Mouse (Mus musculus) natural killer cell, adult 2 months (primary cell): ENCODE data around the gene Tmem107.

Experiments
- DNase-seq, 2 experiments: peaks; one replicate each; pipeline ENCODE4 v3.0.0; 2022; ENCODE audit warnings: low spot score in 2 of 2

Gene Tmem107

DNA sequence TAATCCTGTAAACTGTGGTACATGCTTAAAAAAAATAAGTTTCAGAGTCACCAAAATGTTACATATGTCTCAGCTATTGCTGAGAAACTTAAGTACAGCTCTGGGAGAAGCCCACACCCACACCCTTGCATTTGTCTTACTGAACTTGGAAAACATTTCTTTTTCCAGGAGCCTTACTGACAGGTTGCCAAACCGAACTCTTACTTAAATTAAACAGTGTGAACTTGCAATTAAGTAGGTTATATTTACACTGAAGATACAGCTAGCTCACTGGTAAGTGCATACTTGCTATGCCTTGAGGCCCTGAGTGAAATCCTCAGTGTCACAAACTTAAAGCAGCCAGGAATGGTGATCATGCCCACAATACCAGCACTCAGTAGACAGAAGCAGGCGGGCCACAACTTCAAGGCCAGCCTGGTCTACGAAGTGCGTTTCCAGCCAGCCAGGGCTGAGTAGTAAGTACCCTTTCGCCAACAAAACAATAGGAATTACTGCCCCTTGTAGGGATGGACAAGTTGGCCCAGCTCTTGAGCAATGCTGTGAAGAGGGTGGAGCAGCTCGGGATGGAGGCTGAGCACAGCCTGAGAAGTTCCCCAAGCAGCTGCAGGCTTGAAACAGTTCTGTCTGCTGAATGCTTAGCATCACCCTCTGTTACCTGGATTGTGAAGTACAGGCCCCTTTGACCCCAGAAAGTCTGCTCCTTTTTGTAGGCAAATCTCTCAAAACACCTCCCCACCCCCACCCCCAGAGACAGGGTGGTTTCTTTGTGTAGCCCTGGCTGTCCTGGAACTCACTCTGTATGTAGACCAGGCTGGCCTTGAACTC is 3.6 kb downstream of the Tmem107 start:
- DNase-seq, result no peak

DNA sequence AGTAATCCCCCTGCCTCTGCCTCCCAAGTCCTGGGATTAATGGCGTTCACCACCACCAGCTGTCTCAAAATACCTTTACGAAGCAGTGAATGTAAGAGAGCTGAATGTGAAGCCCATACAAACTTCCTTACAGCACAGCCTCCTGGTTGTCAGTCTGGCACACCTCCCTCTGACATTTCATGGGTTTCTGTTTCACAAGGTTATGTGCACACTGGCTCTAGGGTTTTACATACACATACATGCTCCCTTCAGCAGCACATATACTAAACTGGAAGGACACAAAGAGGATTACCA is 4.1 kb downstream of the Tmem107 start:
- no peak for DNase-seq

DNA sequence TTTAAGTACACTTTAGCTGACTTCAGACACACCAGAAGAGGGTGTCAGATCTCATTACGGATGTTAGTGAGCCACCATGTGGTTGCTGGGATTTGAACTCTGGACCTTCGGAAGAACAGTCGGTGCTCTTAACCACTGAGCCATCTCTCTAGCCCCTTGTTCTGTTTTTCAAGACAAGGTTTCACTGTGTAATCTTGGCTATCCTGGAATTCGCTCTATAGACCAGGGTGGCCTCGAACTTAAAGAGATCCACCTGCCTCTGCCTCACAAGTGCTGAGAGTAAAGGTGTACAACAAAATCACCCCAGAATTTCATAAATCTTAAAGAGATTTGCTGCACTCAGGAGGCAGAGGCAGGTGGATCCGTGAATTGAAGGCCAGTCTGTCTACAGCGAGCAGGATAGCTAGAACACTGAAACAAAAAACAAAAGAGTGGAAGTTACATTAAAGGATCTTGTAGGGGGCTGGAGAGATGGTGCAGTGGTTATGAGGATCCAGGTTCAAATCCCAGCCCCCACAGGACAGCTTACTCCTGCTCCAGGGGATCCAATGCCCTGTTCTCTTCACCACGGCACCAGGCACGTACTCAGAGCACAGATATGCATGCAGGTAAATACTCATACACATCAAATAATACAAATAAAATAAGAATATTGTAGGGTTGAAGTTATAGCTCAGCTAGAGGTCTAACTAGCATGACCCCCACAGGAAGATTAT is 5.3 kb downstream of the Tmem107 start:
- DNase-seq, result no peak

GRCm38 (mm10) chr11:69076572-69076971 is 6.0 kb downstream of the Tmem107 start:
- no peak for DNase-seq

- no peak for DNase-seq
Measured at GRCm38 (mm10) chr11:69077316-69077715, 6.7 kb downstream of the Tmem107 start.

DNA sequence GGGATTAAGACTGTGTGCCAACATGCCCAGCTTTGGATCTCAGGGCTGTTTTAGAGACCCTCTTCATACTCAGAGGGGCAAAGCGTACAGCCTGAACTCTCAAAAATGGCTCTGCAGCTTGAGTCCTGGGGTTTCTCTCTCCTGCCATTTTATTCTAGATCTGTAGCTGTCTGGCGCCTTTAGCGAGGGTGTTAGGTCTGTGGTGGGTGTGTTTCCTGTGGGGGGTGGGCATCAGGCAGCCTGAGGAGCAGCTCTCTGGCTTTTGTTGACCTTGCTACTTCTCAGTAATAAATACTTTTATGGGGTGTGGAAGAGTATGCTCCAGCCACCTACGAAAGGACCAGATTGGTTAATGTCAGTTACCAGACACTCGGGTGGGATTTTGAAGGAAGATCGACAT is 7.4 kb downstream of the Tmem107 start:
- peak; percentile 67 to 82 for DNase-seq

DNA sequence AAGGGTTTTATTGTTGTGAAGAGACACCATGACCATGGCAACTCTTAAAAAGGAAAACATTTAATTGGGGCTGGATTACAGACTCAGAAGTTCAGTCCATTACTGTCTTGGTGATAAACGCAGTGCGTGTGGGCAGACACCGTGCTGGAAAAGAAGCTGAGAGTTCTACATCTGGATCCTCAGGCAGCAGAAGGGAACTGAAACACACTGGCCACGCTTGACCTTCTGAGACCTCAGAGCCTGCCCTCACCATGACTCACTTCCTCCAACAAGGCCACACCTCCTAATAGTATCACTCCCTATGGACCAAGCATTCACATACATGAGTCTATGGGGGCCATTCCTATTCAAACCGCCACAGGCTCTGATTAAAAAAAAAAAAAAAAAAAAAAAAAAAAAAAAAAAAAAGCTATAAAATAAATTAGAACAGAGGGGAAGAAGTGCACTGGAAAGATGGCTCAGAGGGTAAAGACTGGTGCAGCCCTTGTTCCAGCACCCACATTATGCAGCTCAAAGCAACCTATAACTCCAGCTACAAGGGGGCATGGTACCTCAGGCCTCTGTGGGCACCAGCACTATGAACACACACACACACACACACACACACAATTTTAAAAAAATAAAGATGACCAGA is 8.3 kb downstream of the Tmem107 start:
- DNase-seq, result peak in 1 of 2 experiments; percentile 63

DNA sequence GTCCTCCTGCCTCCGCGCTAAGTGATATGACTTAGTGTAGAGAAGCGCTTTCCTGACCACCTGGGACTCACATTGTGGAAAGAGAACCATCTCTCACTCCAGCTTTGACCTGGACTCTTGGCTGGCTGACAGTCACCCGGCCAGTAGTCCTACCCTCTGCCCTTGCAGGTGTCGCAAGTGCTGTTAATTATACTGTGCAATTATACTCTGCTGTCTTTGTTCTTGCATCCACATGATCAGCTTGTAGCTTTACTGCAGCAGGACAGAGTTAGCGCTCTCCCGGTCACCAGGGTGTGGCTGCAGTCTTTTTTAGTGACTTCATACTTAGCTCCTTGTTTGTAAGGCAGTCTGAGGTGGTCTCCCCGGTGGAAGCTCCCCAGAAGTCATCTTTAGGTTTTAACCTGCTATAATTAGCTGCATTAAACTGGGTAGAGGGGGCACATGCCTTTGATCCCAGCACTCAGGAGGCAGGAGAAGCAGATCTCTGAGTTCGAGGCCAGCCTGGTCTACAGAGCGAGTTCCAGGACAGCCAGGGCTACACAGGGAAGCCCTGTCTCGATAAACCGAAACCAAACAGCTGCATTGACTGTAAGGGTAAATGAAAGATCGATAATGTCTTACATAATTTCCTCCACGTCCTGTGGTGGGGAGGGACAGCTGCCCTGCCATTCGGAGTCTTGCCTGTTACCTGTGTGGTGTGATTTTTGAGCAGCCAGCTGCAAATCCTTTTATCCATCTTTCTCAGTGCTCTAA is 9.7 kb downstream of the Tmem107 start:
- DNase-seq, result no peak

DNA sequence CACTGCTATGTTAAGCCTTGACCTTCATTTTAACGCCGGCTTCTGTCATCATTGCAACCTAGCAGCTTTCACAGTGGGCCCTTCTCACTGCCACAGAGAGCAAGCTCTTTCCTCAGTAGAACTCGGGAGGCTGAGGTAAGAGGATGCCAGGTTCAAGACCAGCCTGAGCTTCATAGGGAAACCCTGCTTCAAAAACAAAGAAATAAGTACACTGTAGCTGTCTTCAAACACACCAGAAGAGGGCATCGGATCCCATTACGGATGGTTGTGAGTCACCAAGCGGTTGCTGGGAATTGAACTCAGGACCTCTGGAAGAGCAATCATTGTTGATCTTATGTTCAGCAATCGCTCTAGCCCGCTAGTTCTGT is 10.2 kb downstream of the Tmem107 start:
- no peak for DNase-seq

DNA sequence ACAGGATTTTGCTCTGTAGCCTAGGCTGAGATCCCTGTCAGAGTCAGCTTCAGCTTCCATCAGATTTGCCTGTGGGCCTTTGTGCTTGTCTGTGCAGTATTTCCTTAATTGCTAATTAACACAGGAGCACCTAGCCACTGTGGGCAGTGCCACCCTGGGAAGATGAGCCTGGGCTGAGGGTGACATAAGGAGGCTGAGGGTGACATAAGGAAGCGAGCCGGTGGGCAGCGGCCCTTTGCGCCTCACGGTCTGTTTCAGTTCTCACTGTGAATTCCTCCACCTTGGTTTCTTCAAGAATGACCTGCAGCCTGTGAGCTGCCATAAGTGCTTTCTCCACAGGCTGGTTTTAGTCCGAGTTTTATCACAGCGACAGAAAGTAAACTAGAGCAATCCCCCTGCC is 11.0 kb downstream of the Tmem107 start:
- DNase-seq, result no peak

DNA sequence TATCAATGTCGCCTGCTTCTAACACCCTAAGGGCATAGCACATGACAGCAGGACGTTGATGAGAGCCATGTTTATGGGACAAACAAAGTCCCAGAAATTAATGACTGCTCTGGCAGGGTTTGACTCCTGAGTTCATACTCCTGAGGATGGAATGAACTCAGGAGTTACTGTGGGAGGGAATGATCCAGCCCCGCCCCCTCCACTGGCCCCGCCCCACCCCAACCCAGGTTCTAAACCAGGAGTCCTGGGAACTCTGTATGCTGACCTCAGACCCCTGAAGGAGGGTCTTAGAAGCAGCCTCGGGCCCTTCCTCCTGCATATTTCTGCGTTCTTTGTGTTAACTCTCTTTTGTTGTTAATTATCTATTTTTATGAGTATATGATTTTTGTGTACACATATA is 15.0 kb downstream of the Tmem107 start:
- no peak for DNase-seq

GRCm38 (mm10) chr11:69086390-69086789 is 15.8 kb downstream of the Tmem107 start:
- DNase-seq, result no peak

DNA sequence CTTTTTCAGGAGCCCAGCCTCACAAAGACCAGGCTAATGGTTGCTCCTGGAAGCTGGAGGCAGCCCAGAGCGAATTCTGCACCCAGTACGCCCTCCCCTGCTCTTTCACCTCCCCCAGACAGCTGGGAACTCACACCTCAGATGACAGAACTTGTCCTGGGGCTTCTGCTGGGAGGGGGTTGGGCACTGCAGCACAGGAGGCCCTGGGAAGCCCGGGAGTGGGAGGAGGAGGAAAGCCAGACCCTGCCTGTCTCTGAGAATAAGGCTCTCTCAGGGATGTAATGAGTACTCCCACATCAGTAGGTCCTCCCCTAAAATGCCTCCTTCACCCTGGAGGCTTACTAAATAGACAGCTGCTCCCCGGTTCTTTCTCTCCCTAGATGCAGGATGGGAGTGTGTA is 16.5 kb downstream of the Tmem107 start:
- no peak for DNase-seq

DNA sequence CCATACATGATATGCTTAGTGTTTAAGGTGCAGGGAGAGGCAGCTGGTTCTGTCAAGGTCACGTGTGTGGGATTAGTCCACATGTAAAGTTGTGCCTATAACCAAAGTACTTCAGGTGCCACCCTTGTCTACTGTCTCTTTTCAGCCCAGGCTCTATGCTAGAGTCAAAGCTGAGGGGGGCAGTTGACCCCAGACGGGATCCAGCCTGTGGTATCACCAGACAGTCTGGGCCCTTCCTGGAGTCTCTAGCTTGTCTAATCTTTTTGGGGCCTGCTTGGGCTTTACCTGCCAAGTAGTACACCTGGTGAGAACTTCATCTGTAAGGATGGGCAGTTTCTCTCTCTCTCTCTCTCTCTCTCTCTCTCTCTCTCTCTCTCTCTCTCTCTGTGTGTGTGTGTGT is 17.0 kb downstream of the Tmem107 start:
- DNase-seq, result no peak

DNA sequence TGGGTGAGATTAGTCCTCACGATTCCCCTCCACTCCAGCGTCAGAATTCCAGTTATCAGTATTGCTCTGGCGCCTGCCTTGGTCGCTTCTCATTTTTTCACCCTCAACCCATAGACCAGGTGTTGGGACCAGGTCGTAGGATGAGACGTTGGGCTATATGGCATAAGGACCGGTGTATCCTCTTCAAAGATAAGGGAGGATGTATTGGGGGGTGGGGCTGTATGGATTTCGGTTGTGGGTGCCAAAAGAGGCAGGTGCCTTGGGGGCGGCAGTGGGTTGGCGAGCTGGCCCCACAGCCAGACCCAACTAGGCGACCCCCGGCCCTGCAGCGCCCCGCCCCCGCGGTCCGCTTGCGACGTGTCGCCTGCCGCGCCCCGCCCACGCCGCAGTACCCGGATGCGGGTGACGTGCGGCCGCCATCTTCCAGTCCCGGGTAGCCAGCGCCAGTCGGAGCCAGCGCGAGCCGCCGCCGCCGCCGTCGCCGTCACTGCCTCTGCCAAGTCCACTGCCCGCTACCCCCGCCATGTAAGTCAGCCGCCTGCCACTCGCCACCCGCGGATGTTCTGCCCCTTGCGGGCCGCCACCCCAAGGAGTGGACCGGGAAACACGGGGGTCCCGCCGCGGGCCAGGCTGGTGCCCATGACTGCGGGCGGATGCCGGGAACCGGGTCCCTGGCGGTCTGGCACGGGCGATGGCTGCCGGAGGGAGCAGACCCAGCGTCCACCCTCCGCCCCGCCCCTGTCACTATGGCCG is 17.7 kb downstream of the Tmem107 start, which contains the start of gene Vamp2:
Gene Vamp2, plus strand, starts transcription at position 388 of the 753 bp plus-strand sequence.
- DNase-seq, result peak; percentile 90 to 91

- DNase-seq, result no peak
Measured at GRCm38 (mm10) chr11:69088856-69089615, 18.4 kb downstream of the Tmem107 start.

GRCm38 (mm10) chr11:69089616-69090290 is 19.1 kb downstream of the Tmem107 start:
- no peak for DNase-seq

DNA sequence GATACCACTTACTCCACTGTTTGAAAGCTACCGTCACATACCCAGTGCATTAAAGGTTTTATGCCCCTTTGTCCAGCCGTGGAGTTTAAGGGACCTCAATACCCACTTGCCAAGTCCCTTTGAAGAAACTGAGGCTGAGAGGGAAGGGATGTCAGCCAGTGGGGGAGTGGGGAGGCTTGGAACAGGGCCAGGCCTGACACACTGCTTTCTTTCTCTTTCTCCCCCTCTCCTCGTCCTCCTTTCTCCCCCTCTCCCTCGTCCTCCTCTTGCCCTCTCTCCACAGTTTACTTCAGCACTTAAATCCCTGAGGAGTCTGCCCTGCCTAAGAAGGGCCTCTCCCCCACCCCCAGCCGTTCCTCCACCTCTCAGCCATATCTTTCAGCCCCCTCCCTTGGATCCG is 19.8 kb downstream of the Tmem107 start:
- no peak for DNase-seq

DNA sequence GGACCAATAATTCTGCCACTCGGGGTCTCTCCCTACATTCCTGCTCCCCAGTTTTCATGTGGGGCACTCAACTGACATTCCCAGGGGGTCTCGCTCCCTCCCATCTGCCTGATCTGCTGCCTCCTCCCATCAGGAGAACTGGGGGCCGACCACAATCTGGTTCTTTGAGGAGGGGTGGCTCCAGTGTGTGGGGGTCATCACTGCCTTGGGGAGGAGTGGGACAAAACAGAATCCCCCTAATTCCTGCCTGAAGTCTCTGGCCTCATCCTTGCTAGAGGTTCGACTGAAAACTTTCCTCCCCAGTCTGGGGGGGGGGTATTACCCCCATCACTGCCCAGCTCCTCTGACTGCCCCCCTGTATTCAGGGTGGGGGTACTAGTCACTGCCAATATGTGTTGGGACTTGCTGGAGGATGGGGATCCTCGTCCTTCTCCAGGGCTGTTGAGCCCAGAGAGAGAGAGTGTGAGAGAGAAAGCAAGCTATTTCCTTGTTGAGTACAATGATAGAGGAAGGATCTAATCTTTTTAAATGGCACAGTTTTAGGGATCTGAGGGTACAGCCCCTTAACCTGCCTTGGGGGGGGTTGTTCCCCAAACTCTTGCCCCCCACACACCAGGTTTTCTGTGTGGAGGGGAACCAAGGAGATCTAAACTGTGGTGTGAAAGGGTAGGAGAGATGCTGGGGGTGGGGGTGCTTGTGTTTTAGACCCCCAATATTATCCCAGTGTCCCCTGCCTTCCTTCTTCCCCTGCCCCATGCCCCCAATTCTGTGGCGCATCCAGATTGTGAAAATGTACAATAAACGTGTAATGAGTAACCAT is 21.2 kb downstream of the Tmem107 start:
- no peak for DNase-seq
